Mouse (Mus musculus): ENCODE data around the gene Pbx4. TPM values are rescaled to one million over a fixed set of nuclear protein-coding genes. Genes with fewer than 3 reads are reported as not detected.

Gene Pbx4
- polyA plus RNA-seq, 1 experiment from 2014 or later = 2.9 TPM

DNA sequence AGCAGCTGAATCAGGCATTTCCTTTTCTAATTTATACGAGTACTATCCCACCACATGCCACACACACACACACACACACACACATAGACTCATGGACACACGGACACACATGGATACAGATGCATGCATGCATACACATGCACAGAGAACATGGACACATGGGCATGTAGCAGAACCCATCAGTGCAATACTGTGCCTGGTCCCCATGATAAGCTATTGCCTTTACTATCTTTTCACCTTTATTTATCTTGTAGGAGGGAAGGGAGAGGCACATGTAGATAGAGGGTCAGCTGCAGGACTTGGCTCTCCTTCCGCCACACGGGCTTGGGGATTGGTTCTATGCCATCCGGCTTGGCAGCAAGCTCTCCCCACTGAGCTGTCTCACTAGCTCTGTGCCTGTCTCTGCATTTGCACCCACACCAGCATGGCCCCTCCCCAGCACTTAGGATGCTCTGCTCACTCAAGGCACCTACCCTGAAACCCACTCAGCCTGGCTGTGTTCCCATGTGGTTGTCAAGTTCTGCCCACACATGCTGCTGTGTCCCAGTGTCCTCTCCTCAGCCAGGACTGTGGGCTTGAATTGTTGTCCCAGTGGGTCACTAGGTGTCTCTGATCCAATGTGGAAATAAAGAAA lies 31.2 kb downstream of the Pbx4 start:
- Histone ChIP-seq H3K36me3 (ENCODE audit: control insufficient read depth, insufficient read depth, low read length) (no peaks in the 10 kb centered on the region), H3K9me3 (ENCODE audit: control insufficient read depth, low read length) (no peaks in the 10 kb centered on the region), H3K27ac (ENCODE audit: low read length) (no peak overlapping the region), H3K9ac (ENCODE audit: low read depth, low read length) (no peak overlapping the region), H3K4me1 (ENCODE audit: control insufficient read depth, insufficient read depth, low read length) (no peaks in the 10 kb centered on the region), H3K4me2 (ENCODE audit: low read depth, low read length) (no peak overlapping the region), H3K4me3 (ENCODE audit: low read length) (no peak overlapping the region), H3K27me3 (replicated peaks; ENCODE audit: control insufficient read depth, insufficient read depth, low read length) (no peaks in the 10 kb centered on the region)
- ATAC-seq = no peak
- WGBS = 80% methylated on average over 5 of the region's 5 CpGs

DNA sequence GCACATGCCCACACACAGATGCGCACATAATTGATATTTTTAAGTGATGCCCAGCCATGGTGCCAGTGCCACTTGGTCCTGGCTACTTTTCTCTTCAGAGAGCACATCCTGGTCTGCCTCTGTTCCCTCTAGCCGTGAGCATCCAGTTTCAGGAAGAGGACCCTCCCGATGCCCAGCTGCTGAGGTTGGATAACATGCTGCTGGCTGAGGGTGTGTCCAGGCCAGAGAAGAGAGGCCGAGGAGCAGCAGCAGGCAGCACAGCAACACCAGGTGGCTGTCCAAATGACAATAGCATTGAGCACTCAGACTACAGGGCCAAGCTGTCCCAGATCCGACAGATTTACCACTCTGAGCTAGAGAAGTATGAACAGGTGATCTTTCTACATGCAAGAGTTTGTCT lies 31.9 kb downstream of the Pbx4 start:
- Histone ChIP-seq H3K4me1 (ENCODE audit: control insufficient read depth, insufficient read depth, low read length) (no peaks in the 10 kb centered on the region), H3K27ac (ENCODE audit: low read length) (no peak overlapping the region), H3K9ac (ENCODE audit: low read depth, low read length) (no peak overlapping the region), H3K9me3 (ENCODE audit: control insufficient read depth, low read length) (no peaks in the 10 kb centered on the region), H3K4me3 (ENCODE audit: low read length) (no peak overlapping the region), H3K27me3 (replicated peaks; ENCODE audit: control insufficient read depth, insufficient read depth, low read length) (no peaks in the 10 kb centered on the region), H3K36me3 (ENCODE audit: control insufficient read depth, insufficient read depth, low read length) (no peaks in the 10 kb centered on the region), H3K4me2 (ENCODE audit: low read depth, low read length) (no peak overlapping the region)
- ATAC-seq = no peak
- 70% methylated on average over 5 of the region's 5 CpGs for WGBS

GRCm38 (mm10) chr8:69867696-69868326 lies 35.5 kb downstream of the Pbx4 start:
- 81% methylated on average over 5 of the region's 5 CpGs for WGBS
- Histone ChIP-seq H3K9me3 (ENCODE audit: control insufficient read depth, low read length) (no peaks in the 10 kb centered on the region), H3K36me3 (ENCODE audit: control insufficient read depth, insufficient read depth, low read length) (no peaks in the 10 kb centered on the region), H3K4me2 (ENCODE audit: low read depth, low read length) (no peak overlapping the region), H3K4me1 (ENCODE audit: control insufficient read depth, insufficient read depth, low read length) (no peaks in the 10 kb centered on the region), H3K27ac (ENCODE audit: low read length) (no peak overlapping the region), H3K9ac (ENCODE audit: low read depth, low read length) (no peak overlapping the region), H3K27me3 (replicated peaks; ENCODE audit: control insufficient read depth, insufficient read depth, low read length) (no peaks in the 10 kb centered on the region), H3K4me3 (ENCODE audit: low read length) (no peak overlapping the region)
- no peak for ATAC-seq

DNA sequence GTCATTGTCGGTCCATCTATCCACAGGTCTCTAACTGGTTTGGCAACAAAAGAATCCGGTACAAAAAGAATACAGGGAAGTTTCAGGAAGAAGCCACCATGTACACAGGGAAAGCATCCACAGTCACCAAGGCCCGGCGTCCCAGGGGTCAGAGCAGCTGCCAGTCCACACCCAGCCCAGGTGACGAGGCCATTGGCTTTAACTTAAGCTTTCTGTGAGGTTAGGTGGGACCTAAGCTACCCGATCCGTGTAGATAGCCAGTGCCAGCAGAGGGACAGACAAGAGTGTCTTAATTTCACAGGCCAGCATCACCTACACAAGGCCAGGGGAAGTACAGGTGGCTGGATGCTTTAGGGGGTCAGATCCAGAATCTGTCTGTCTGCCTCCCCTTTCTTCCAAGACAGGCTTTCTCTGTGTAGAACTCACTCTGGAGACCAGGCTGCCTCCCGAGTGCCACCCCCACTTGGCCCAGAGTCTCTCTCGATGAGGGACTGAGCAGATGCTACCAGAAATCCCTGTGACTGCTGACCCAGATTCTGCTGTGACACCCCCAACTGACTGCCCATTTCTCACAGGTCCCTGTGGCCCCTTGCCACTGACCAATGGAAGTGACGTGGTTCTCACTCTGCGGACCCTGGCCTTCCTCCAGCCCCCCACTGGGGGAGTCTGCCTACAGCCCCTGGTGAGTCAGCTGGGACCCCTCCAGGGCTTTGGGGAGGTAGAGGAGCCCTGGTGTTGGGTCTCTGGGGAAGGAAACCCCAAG lies 37.9 kb downstream of the Pbx4 start:
- Histone ChIP-seq H3K27me3 (replicated peaks; ENCODE audit: control insufficient read depth, insufficient read depth, low read length) (no peaks in the 10 kb centered on the region), H3K4me1 (ENCODE audit: control insufficient read depth, insufficient read depth, low read length) (no peaks in the 10 kb centered on the region), H3K9ac (ENCODE audit: low read depth, low read length) (no peak overlapping the region), H3K9me3 (ENCODE audit: control insufficient read depth, low read length) (no peaks in the 10 kb centered on the region), H3K4me3 (ENCODE audit: low read length) (no peak overlapping the region), H3K4me2 (ENCODE audit: low read depth, low read length) (no peak overlapping the region), H3K27ac (ENCODE audit: low read length) (no peak overlapping the region), H3K36me3 (ENCODE audit: control insufficient read depth, insufficient read depth, low read length) (no peaks in the 10 kb centered on the region)
- ATAC-seq = no peak
- 78% methylated on average over 11 of the region's 11 CpGs for WGBS

- H3K27ac ChIP-seq (ENCODE audit: low read length) = no peak overlapping the region
- no peak overlapping the region for H3K4me3 ChIP-seq (ENCODE audit: low read length)
- no peaks in the 10 kb centered on the region for H3K36me3 ChIP-seq (ENCODE audit: control insufficient read depth, insufficient read depth, low read length)
- 81% methylated on average over 6 of the region's 6 CpGs for WGBS
- no peaks in the 10 kb centered on the region for H3K4me1 ChIP-seq (ENCODE audit: control insufficient read depth, insufficient read depth, low read length)
- no peaks in the 10 kb centered on the region for H3K27me3 ChIP-seq (replicated peaks; ENCODE audit: control insufficient read depth, insufficient read depth, low read length)
- no peak overlapping the region for H3K4me2 ChIP-seq (ENCODE audit: low read depth, low read length)
- no peak for ATAC-seq
- no peaks in the 10 kb centered on the region for H3K9me3 ChIP-seq (ENCODE audit: control insufficient read depth, low read length)
- H3K9ac ChIP-seq (ENCODE audit: low read depth, low read length) = no peak overlapping the region
Measured at GRCm38 (mm10) chr8:69870907-69871306, 38.6 kb downstream of the Pbx4 start.

- Histone ChIP-seq H3K27me3 (replicated peaks; ENCODE audit: control insufficient read depth, insufficient read depth, low read length) (no peaks in the 10 kb centered on the region), H3K4me3 (ENCODE audit: low read length) (no peak overlapping the region), H3K36me3 (ENCODE audit: control insufficient read depth, insufficient read depth, low read length) (no peaks in the 10 kb centered on the region), H3K9ac (ENCODE audit: low read depth, low read length) (no peak overlapping the region), H3K27ac (ENCODE audit: low read length) (no peak overlapping the region), H3K4me1 (ENCODE audit: control insufficient read depth, insufficient read depth, low read length) (no peaks in the 10 kb centered on the region), H3K4me2 (ENCODE audit: low read depth, low read length) (no peak overlapping the region), H3K9me3 (ENCODE audit: control insufficient read depth, low read length) (no peaks in the 10 kb centered on the region)
- no peak for ATAC-seq
- WGBS = 12% methylated on average over 9 of the region's 9 CpGs
Measured at GRCm38 (mm10) chr8:69874155-69874554, 41.9 kb downstream of the Pbx4 start.

DNA sequence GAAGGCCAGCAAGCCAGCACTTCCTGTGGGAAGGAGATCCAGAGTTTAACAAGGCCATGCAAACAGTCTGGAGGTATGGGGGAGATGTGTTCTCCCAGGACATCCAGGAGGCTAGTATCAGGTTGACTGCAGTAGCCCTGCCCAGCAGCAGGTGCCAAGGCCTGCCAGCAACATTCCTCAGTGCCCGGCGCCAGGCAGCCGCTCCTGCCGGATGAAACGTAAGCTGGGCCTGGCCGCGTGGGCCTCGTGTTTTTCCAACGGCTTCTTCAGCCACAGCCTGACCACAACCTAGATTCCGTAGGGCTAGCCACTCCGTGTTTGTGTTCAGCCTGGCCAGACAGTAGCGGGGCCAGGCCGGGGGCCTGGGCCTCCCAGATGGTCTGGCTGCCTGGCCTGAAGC lies 42.4 kb downstream of the Pbx4 start:
- no peak overlapping the region for H3K4me2 ChIP-seq (ENCODE audit: low read depth, low read length)
- no peaks in the 10 kb centered on the region for H3K36me3 ChIP-seq (ENCODE audit: control insufficient read depth, insufficient read depth, low read length)
- ATAC-seq = no peak
- no peaks in the 10 kb centered on the region for H3K4me1 ChIP-seq (ENCODE audit: control insufficient read depth, insufficient read depth, low read length)
- H3K9me3 ChIP-seq (ENCODE audit: control insufficient read depth, low read length) = no peaks in the 10 kb centered on the region
- no peak overlapping the region for H3K9ac ChIP-seq (ENCODE audit: low read depth, low read length)
- peaks cover 3% of the 10 kb centered on the region for H3K27me3 ChIP-seq (replicated peaks; ENCODE audit: control insufficient read depth, insufficient read depth, low read length)
- H3K27ac ChIP-seq (ENCODE audit: low read length) = no peak overlapping the region
- WGBS = 82% methylated on average over 13 of the region's 13 CpGs
- H3K4me3 ChIP-seq (ENCODE audit: low read length) = no peak overlapping the region

GRCm38 (mm10) chr8:69876097-69876496 lies 43.8 kb downstream of the Pbx4 start:
- H3K27me3 ChIP-seq (replicated peaks; ENCODE audit: control insufficient read depth, insufficient read depth, low read length) = peaks cover 17% of the 10 kb centered on the region
- H3K9me3 ChIP-seq (ENCODE audit: control insufficient read depth, low read length) = no peaks in the 10 kb centered on the region
- ATAC-seq = no peak
- no peak overlapping the region for H3K4me2 ChIP-seq (ENCODE audit: low read depth, low read length)
- H3K4me1 ChIP-seq (ENCODE audit: control insufficient read depth, insufficient read depth, low read length) = no peaks in the 10 kb centered on the region
- WGBS = 51% methylated on average over 10 of the region's 10 CpGs
- no peaks in the 10 kb centered on the region for H3K36me3 ChIP-seq (ENCODE audit: control insufficient read depth, insufficient read depth, low read length)
- no peak overlapping the region for H3K9ac ChIP-seq (ENCODE audit: low read depth, low read length)
- H3K4me3 ChIP-seq (ENCODE audit: low read length) = no peak overlapping the region
- H3K27ac ChIP-seq (ENCODE audit: low read length) = no peak overlapping the region

DNA sequence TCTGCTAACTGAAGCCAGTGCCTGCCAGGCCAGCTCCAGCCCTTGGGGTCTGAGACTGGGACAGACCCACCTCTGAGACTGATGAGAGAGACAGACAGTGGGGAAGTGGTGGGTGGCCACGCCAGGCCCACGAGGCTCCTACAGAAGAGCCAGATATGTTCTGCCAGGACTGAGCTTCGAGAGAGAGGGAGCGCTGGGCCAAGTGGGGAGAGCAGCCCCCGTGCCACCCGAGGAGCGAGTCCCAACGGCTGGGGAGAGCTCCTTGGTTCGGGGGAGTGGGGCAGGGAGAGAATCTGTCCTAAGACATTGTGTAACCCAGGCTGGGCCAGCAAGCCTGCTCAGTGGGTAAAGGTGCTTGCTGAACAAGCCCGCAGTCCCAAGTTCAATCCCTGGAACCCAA lies 44.7 kb downstream of the Pbx4 start:
- Histone ChIP-seq H3K36me3 (ENCODE audit: control insufficient read depth, insufficient read depth, low read length) (no peaks in the 10 kb centered on the region), H3K9ac (ENCODE audit: low read depth, low read length) (no peak overlapping the region), H3K4me2 (ENCODE audit: low read depth, low read length) (no peak overlapping the region), H3K4me1 (ENCODE audit: control insufficient read depth, insufficient read depth, low read length) (peaks cover 9% of the 10 kb centered on the region), H3K27me3 (replicated peaks; ENCODE audit: control insufficient read depth, insufficient read depth, low read length) (peaks cover 26% of the 10 kb centered on the region), H3K9me3 (ENCODE audit: control insufficient read depth, low read length) (no peaks in the 10 kb centered on the region), H3K4me3 (ENCODE audit: low read length) (no peak overlapping the region), H3K27ac (ENCODE audit: low read length) (no peak overlapping the region)
- 73% methylated on average over 10 of the region's 10 CpGs for WGBS
- ATAC-seq = no peak
